Mouse (Mus musculus) spleen, adult 2 months (tissue): Measurements from ENCODE around the gene Sectm1a.

Experiments used
- CTCF ChIP-seq: fragments of 200-500 bp; IDR thresholded peaks from 2 replicates; pipeline ENCODE4 v1.5.1; 2011; ENCODE audit warnings: mild to moderate bottlenecking, inconsistent platforms; ENCODE audit not compliant: insufficient read depth, insufficient read length, insufficient replicate concordance; ENCODE audit errors: extremely low read depth
- POLR2A ChIP-seq: fragments of 200-500 bp; IDR thresholded peaks from 2 replicates; pipeline ENCODE4 v1.6.1; 2011; ENCODE audit warnings: low read depth, low read length, inconsistent platforms

- no peak for TF ChIP-seq CTCF
- no peak for TF ChIP-seq POLR2A
Measured at GRCm38 (mm10) chr11:121125522-121126172, 44.6 kb upstream of the Sectm1a start.
